Mouse (Mus musculus) intestine, embryonic 16.5 days (tissue): ENCODE measurements at regions not wholly inside any gene's neighbourhood (a gene's known extent, or its start where the extent isn't known, plus 50 kb on each side); places are given as distances from the start of the nearest gene placed in this dataset.

Experiments used
- ATAC-seq: fragments of 200-750 bp; cut with Nextera tagmentation; 2 replicates; pipeline ENCODE4 v1.8.0; 2017; ENCODE audit warnings: moderate TSS enrichment, moderate library complexity
- H3K27ac ChIP-seq: fragments of 300-500 bp; sonication (generic); 2 replicates; pipeline ENCODE4 v1.5.1; 2014; ENCODE audit warnings: mild to moderate bottlenecking, low read length
- H3K27me3 ChIP-seq: fragments of 300-500 bp; sonication (generic); replicated peaks from 2 replicates; pipeline ENCODE4 v1.6.1; 2014; ENCODE audit warnings: low read length, control low read depth, mixed read lengths; ENCODE audit not compliant: control insufficient read depth, insufficient read depth
- H3K36me3 ChIP-seq: fragments of 300-500 bp; sonication (generic); 2 replicates; pipeline ENCODE4 v1.6.1; 2014; ENCODE audit warnings: low read length, control low read depth; ENCODE audit not compliant: control insufficient read depth, insufficient read depth
- H3K4me1 ChIP-seq: fragments of 300-500 bp; sonication (generic); 2 replicates; pipeline ENCODE4 v1.6.1; 2014; ENCODE audit warnings: low read length, control low read depth, mixed read lengths; ENCODE audit not compliant: control insufficient read depth, insufficient read depth
- H3K4me2 ChIP-seq: fragments of 300-500 bp; sonication (generic); 2 replicates; pipeline ENCODE4 v1.6.1; 2014; ENCODE audit warnings: low read depth, low read length, control low read depth
- H3K4me3 ChIP-seq: fragments of 300-500 bp; sonication (generic); 2 replicates; pipeline ENCODE4 v1.5.1; 2014; ENCODE audit warnings: mild to moderate bottlenecking, low read length
- H3K9ac ChIP-seq: fragments of 300-500 bp; sonication (generic); 2 replicates; pipeline ENCODE4 v1.6.1; 2014; ENCODE audit warnings: low read depth, low read length
- H3K9me3 ChIP-seq: fragments of 300-500 bp; sonication (generic); 2 replicates; pipeline ENCODE4 v1.6.1; 2016; ENCODE audit warnings: low read length, control low read depth; ENCODE audit not compliant: control insufficient read depth
- WGBS: fragments of 180-500 bp; shearing (Covaris S2); extraction: QIAGEN DNeasy Blood & Tissue Kit; methylation state at CpG from one replicate; pipeline ENCODE4 v1.1.7; 2014; 5-methylcytosine and 5-hydroxymethylcytosine counted together

GRCm38 (mm10) chr14:78427062-78427461 lies 109.5 kb downstream of the Akap11 start:
- ATAC-seq, result no peak
- Histone ChIP-seq H3K4me2 (no peak overlapping the region), H3K27ac (no peak overlapping the region), H3K9ac (no peak overlapping the region), H3K36me3 (no peaks in the 10 kb centered on the region), H3K27me3 (no peaks in the 10 kb centered on the region), H3K4me3 (no peak overlapping the region), H3K9me3 (no peaks in the 10 kb centered on the region), H3K4me1 (no peaks in the 10 kb centered on the region)
- WGBS, result 69% methylated on average over 3 of the region's 3 CpGs

- Histone ChIP-seq H3K4me1 (no peaks in the 10 kb centered on the region), H3K27me3 (no peaks in the 10 kb centered on the region), H3K4me3 (no peak overlapping the region), H3K27ac (no peak overlapping the region), H3K9me3 (no peaks in the 10 kb centered on the region), H3K4me2 (no peak overlapping the region), H3K36me3 (no peaks in the 10 kb centered on the region), H3K9ac (no peak overlapping the region)
- WGBS, result 64% methylated on average over 3 of the region's 3 CpGs
- no peak for ATAC-seq
Measured at GRCm38 (mm10) chr14:78422601-78423000, 114.0 kb downstream of the Akap11 start.

- no peak overlapping the region for H3K4me2 ChIP-seq
- H3K4me1 ChIP-seq, result no peaks in the 10 kb centered on the region
- no peak overlapping the region for H3K27ac ChIP-seq
- no peak overlapping the region for H3K9ac ChIP-seq
- ATAC-seq, result no peak
- 52% methylated on average over 2 of the region's 2 CpGs for WGBS
- H3K27me3 ChIP-seq, result no peaks in the 10 kb centered on the region
- H3K9me3 ChIP-seq, result no peaks in the 10 kb centered on the region
- H3K36me3 ChIP-seq, result no peaks in the 10 kb centered on the region
- H3K4me3 ChIP-seq, result no peak overlapping the region
Measured at GRCm38 (mm10) chr14:78420966-78421365, 113.1 kb upstream of the Tnfsf11 start.

GRCm38 (mm10) chr14:78420176-78420575 lies 112.3 kb upstream of the Tnfsf11 start:
- Histone ChIP-seq H3K4me1 (no peaks in the 10 kb centered on the region), H3K9me3 (no peaks in the 10 kb centered on the region), H3K4me3 (no peak overlapping the region), H3K36me3 (no peaks in the 10 kb centered on the region), H3K4me2 (no peak overlapping the region), H3K27me3 (no peaks in the 10 kb centered on the region), H3K27ac (no peak overlapping the region), H3K9ac (no peak overlapping the region)
- ATAC-seq, result no peak
- WGBS, result 72% methylated on average over 3 of the region's 3 CpGs

GRCm38 (mm10) chr14:78405568-78405967 lies 97.7 kb upstream of the Tnfsf11 start:
- ATAC-seq, result no peak
- H3K9me3 ChIP-seq, result no peaks in the 10 kb centered on the region
- no peaks in the 10 kb centered on the region for H3K27me3 ChIP-seq
- no peak overlapping the region for H3K27ac ChIP-seq
- H3K4me1 ChIP-seq, result no peaks in the 10 kb centered on the region
- H3K4me3 ChIP-seq, result no peak overlapping the region
- no peak overlapping the region for H3K4me2 ChIP-seq
- H3K9ac ChIP-seq, result no peak overlapping the region
- no peaks in the 10 kb centered on the region for H3K36me3 ChIP-seq
- WGBS, result 74% methylated on average over 3 of the region's 3 CpGs

GRCm38 (mm10) chr14:78397914-78398313 lies 90.1 kb upstream of the Tnfsf11 start:
- no peak overlapping the region for H3K4me2 ChIP-seq
- H3K27ac ChIP-seq, result no peak overlapping the region
- no peaks in the 10 kb centered on the region for H3K36me3 ChIP-seq
- WGBS, result 77% methylated on average over 2 of the region's 2 CpGs
- ATAC-seq, result no peak
- H3K4me1 ChIP-seq, result no peaks in the 10 kb centered on the region
- H3K9ac ChIP-seq, result no peak overlapping the region
- H3K4me3 ChIP-seq, result no peak overlapping the region
- no peaks in the 10 kb centered on the region for H3K9me3 ChIP-seq
- no peaks in the 10 kb centered on the region for H3K27me3 ChIP-seq

- H3K9me3 ChIP-seq, result no peaks in the 10 kb centered on the region
- H3K36me3 ChIP-seq, result no peaks in the 10 kb centered on the region
- no peak overlapping the region for H3K4me3 ChIP-seq
- H3K4me2 ChIP-seq, result no peak overlapping the region
- ATAC-seq, result no peak
- H3K4me1 ChIP-seq, result no peaks in the 10 kb centered on the region
- H3K27ac ChIP-seq, result no peak overlapping the region
- no peak overlapping the region for H3K9ac ChIP-seq
- 89% methylated on average over 6 of the region's 6 CpGs for WGBS
- no peaks in the 10 kb centered on the region for H3K27me3 ChIP-seq
Measured at GRCm38 (mm10) chr14:78395631-78396030, 87.8 kb upstream of the Tnfsf11 start.

- Histone ChIP-seq H3K27ac (no peak overlapping the region), H3K4me2 (no peak overlapping the region), H3K4me1 (no peaks in the 10 kb centered on the region), H3K27me3 (no peaks in the 10 kb centered on the region), H3K36me3 (no peaks in the 10 kb centered on the region), H3K4me3 (no peak overlapping the region), H3K9ac (no peak overlapping the region), H3K9me3 (no peaks in the 10 kb centered on the region)
- 77% methylated on average over 5 of the region's 5 CpGs for WGBS
- no peak for ATAC-seq
Measured at GRCm38 (mm10) chr14:78387011-78387410, 79.2 kb upstream of the Tnfsf11 start.

GRCm38 (mm10) chr14:78384370-78384769 lies 76.5 kb upstream of the Tnfsf11 start:
- Histone ChIP-seq H3K4me3 (no peak overlapping the region), H3K4me2 (no peak overlapping the region), H3K27ac (no peak overlapping the region), H3K27me3 (no peaks in the 10 kb centered on the region), H3K9ac (no peak overlapping the region), H3K36me3 (no peaks in the 10 kb centered on the region), H3K4me1 (no peaks in the 10 kb centered on the region), H3K9me3 (no peaks in the 10 kb centered on the region)
- 79% methylated on average over 1 of the region's 1 CpGs for WGBS
- ATAC-seq, result no peak

GRCm38 (mm10) chr14:78383256-78383709 lies 75.4 kb upstream of the Tnfsf11 start:
- WGBS, result 51% methylated on average over 8 of the region's 8 CpGs
- no peak overlapping the region for H3K27ac ChIP-seq
- no peaks in the 10 kb centered on the region for H3K9me3 ChIP-seq
- no peaks in the 10 kb centered on the region for H3K27me3 ChIP-seq
- ATAC-seq, result peak; percentile 11; the same call in 1 of the 2 replicates
- no peaks in the 10 kb centered on the region for H3K4me1 ChIP-seq
- H3K4me3 ChIP-seq, result no peak overlapping the region
- H3K4me2 ChIP-seq, result no peak overlapping the region
- no peaks in the 10 kb centered on the region for H3K36me3 ChIP-seq
- no peak overlapping the region for H3K9ac ChIP-seq
